Mouse (Mus musculus) limb, embryonic 14.5 days (tissue): ENCODE data around the gene S1pr4. TPM values are rescaled to one million over a fixed set of nuclear protein-coding genes. Genes with fewer than 3 reads are reported as not detected.

ENCODE experiments used
- ATAC-seq: fragments of 200-750 bp; cut with Nextera tagmentation; 2 replicates; pipeline ENCODE4 v1.8.0; 2017; ENCODE audit warnings: low read depth, moderate number of reproducible peaks, moderate TSS enrichment; ENCODE audit not compliant: low FRiP score
- DNase-seq: peaks from one replicate; pipeline ENCODE4 v3.0.0-alpha.2; 2015; ENCODE audit warnings: low spot score
- H3K27ac ChIP-seq: fragments of 300-500 bp; sonication (generic); replicated peaks from 2 replicates; pipeline ENCODE4 v1.5.1; 2014; ENCODE audit warnings: low read depth, mild to moderate bottlenecking, low read length, moderate library complexity, mixed read lengths
- H3K27me3 ChIP-seq: fragments of 300-500 bp; sonication (generic); 2 replicates; pipeline ENCODE4 v1.6.1; 2014; ENCODE audit warnings: low read length, mixed read lengths; ENCODE audit not compliant: control insufficient read depth, insufficient read depth
- H3K36me3 ChIP-seq: fragments of 300-500 bp; sonication (generic); 2 replicates; pipeline ENCODE4 v1.6.1; 2014; ENCODE audit warnings: mild to moderate bottlenecking, low read length, moderate library complexity, mixed read lengths; ENCODE audit not compliant: control insufficient read depth, insufficient read depth
- H3K4me1 ChIP-seq: fragments of 300-500 bp; sonication (generic); 2 replicates; pipeline ENCODE4 v1.6.1; 2014; ENCODE audit warnings: antibody characterized with exemption, low read length, mixed read lengths; ENCODE audit not compliant: control insufficient read depth, insufficient read depth
- H3K4me2 ChIP-seq: fragments of 300-500 bp; sonication (generic); replicated peaks from 2 replicates; pipeline ENCODE4 v1.6.1; 2014; ENCODE audit warnings: low read depth, mild to moderate bottlenecking, low read length, moderate library complexity; ENCODE audit not compliant: severe bottlenecking
- H3K4me3 ChIP-seq: fragments of 300-500 bp; sonication (generic); replicated peaks from 2 replicates; pipeline ENCODE4 v1.5.1; 2014; ENCODE audit warnings: low read length
- H3K9ac ChIP-seq: fragments of 300-500 bp; sonication (generic); 2 replicates; pipeline ENCODE4 v1.6.1; 2014; ENCODE audit warnings: mild to moderate bottlenecking, low read depth, low read length, moderate library complexity; ENCODE audit not compliant: severe bottlenecking
- H3K9me3 ChIP-seq: fragments of 300-500 bp; sonication (generic); 2 replicates; pipeline ENCODE4 v1.6.1; 2016; ENCODE audit warnings: low read length; ENCODE audit not compliant: control insufficient read depth
- POLR2A ChIP-seq: fragments of 200-500 bp; IDR thresholded peaks from 2 replicates; pipeline ENCODE4 v1.8.0; 2012; ENCODE audit warnings: inconsistent platforms, mild to moderate bottlenecking, moderate library complexity, borderline replicate concordance; ENCODE audit not compliant: insufficient read depth, insufficient read length; ENCODE audit errors: extremely low read depth
- WGBS: fragments of 180-500 bp; shearing (Covaris S2); extraction: QIAGEN DNeasy Blood & Tissue Kit; methylation state at CpG from one replicate; pipeline ENCODE4 v1.1.7; 2014; 5-methylcytosine and 5-hydroxymethylcytosine counted together
- polyA plus RNA-seq, 2 experiments: library from polyadenylated mRNA; depleted of rRNA in 1 of 2; stranded (reverse) in 1 of 2; unstranded in 1 of 2; fragments of >200 nt; fragmentation: Nextera tagmentation in 1 of 2; extraction: Ambion mirVana in 1 of 2; gene quantifications; 2 replicates each; pipeline versions ENCODE4 v1.2.1 to v1.2.3; 2012 to 2014

S1pr4 gene
- polyA plus RNA-seq, 2 experiments, result 0.50 to 0.66 TPM

GRCm38 (mm10) chr10:81458267-81458666 is 41.7 kb downstream of the S1pr4 start:
- no peaks in the 10 kb centered on the region for H3K9me3 ChIP-seq
- no peak for ATAC-seq
- H3K4me3 ChIP-seq, result no peak overlapping the region

GRCm38 (mm10) chr10:81457624-81458023 is 42.3 kb downstream of the S1pr4 start:
- Histone ChIP-seq H3K36me3 (no peaks in the 10 kb centered on the region), H3K9ac (no peak overlapping the region), H3K4me2 (no peak overlapping the region), H3K27me3 (peaks cover 93% of the 10 kb centered on the region), H3K9me3 (no peaks in the 10 kb centered on the region), H3K27ac (no peak overlapping the region), H3K4me3 (no peak overlapping the region), H3K4me1 (no peaks in the 10 kb centered on the region)
- DNase-seq (no peak), ATAC-seq (no peak)
- 87% methylated on average over 8 of the region's 8 CpGs for WGBS
- no peak for TF ChIP-seq POLR2A

More at GRCm38 (mm10) chr10:81458267-81458666, 41.7 kb downstream of the S1pr4 start:
- Histone ChIP-seq H3K9ac (no peak overlapping the region), H3K27me3 (peaks cover 93% of the 10 kb centered on the region), H3K36me3 (no peaks in the 10 kb centered on the region), H3K4me2 (no peak overlapping the region), H3K27ac (no peak overlapping the region), H3K4me1 (no peaks in the 10 kb centered on the region)
- no peak for DNase-seq
- 79% methylated on average over 6 of the region's 6 CpGs for WGBS
- TF ChIP-seq POLR2A, result no peak

GRCm38 (mm10) chr10:81456983-81457563 is 42.9 kb downstream of the S1pr4 start:
- Histone ChIP-seq H3K9ac (no peak overlapping the region), H3K9me3 (no peaks in the 10 kb centered on the region), H3K27ac (no peak overlapping the region), H3K36me3 (no peaks in the 10 kb centered on the region), H3K4me1 (no peaks in the 10 kb centered on the region), H3K4me3 (no peak overlapping the region), H3K4me2 (no peak overlapping the region), H3K27me3 (peaks cover 93% of the 10 kb centered on the region)
- 36% methylated on average over 12 of the region's 12 CpGs for WGBS
- DNase-seq (no peak), ATAC-seq (no peak)
- no peak for TF ChIP-seq POLR2A

- Histone ChIP-seq H3K36me3 (no peaks in the 10 kb centered on the region), H3K4me1 (no peaks in the 10 kb centered on the region), H3K27ac (no peak within 1 kb of the TSS), H3K4me3 (no peak within 1 kb of the TSS), H3K27me3 (peaks cover 92% of the 10 kb centered on the region), H3K9ac (no peak within 1 kb of the TSS), H3K4me2 (no peak within 1 kb of the TSS), H3K9me3 (no peaks in the 10 kb centered on the region)
- ATAC-seq (no peak), DNase-seq (no peak)
- TF ChIP-seq POLR2A, result no peak
- 65% methylated on average over 28 of the region's 28 CpGs for WGBS
These were observed 44.6 kb downstream of the S1pr4 start, which contains the start of gene Nfic for GRCm38 (mm10) chr10:81455181-81455895. Nfic (minus strand) TSS chr10:81455635.

GRCm38 (mm10) chr10:81454106-81454505 is 45.8 kb downstream of the S1pr4 start:
- Histone ChIP-seq H3K4me2 (no peak overlapping the region), H3K27me3 (peaks cover 79% of the 10 kb centered on the region), H3K27ac (no peak overlapping the region), H3K9me3 (no peaks in the 10 kb centered on the region), H3K36me3 (no peaks in the 10 kb centered on the region), H3K4me1 (no peaks in the 10 kb centered on the region), H3K4me3 (no peak overlapping the region), H3K9ac (no peak overlapping the region)
- no peak for TF ChIP-seq POLR2A
- no peak for ATAC-seq
- WGBS, result 71% methylated on average over 2 of the region's 2 CpGs
- no peak for DNase-seq
